Mouse (Mus musculus) midbrain, embryonic 15.5 days (tissue): ENCODE measurements at regions not wholly inside any gene's neighbourhood (a gene's known extent, or its start where the extent isn't known, plus 50 kb on each side); places are given as distances from the start of the nearest gene placed in this dataset.
A peak's percentile ranks its signal among the peaks of the same experiment; 100 is the strongest.

Experiments
- ATAC-seq: fragments of 200-750 bp; cut with Nextera tagmentation; replicated peaks from 2 replicates; pipeline ENCODE4 v1.8.0; 2017; ENCODE audit warnings: moderate TSS enrichment
- H3K27ac ChIP-seq: fragments of 300-500 bp; sonication (generic); 2 replicates; pipeline ENCODE4 v1.5.1; 2015; ENCODE audit warnings: mild to moderate bottlenecking, inconsistent platforms
- H3K27me3 ChIP-seq: fragments of 300-500 bp; sonication (generic); replicated peaks from 2 replicates; pipeline ENCODE4 v1.6.1; 2015; ENCODE audit warnings: inconsistent platforms
- H3K36me3 ChIP-seq: fragments of 300-500 bp; sonication (generic); replicated peaks from 2 replicates; pipeline ENCODE4 v1.6.1; 2015; ENCODE audit warnings: inconsistent platforms
- H3K4me1 ChIP-seq: fragments of 300-500 bp; sonication (generic); 2 replicates; pipeline ENCODE4 v1.6.1; 2015; ENCODE audit warnings: inconsistent platforms
- H3K4me2 ChIP-seq: fragments of 300-500 bp; sonication (generic); 2 replicates; pipeline ENCODE4 v1.6.1; 2015; ENCODE audit warnings: inconsistent platforms, mild to moderate bottlenecking, moderate library complexity
- H3K4me3 ChIP-seq: fragments of 300-500 bp; sonication (generic); 2 replicates; pipeline ENCODE4 v1.5.1; 2015; ENCODE audit warnings: mild to moderate bottlenecking, inconsistent platforms
- H3K9ac ChIP-seq: fragments of 300-500 bp; sonication (generic); 2 replicates; pipeline ENCODE4 v1.6.1; 2015; ENCODE audit warnings: mild to moderate bottlenecking, inconsistent platforms
- H3K9me3 ChIP-seq: fragments of 300-500 bp; sonication (generic); 2 replicates; pipeline ENCODE4 v1.6.1; 2016; ENCODE audit warnings: inconsistent platforms
- WGBS: fragments of 180-500 bp; shearing (Covaris S2); methylation state at CpG from one replicate; pipeline ENCODE4 v1.1.7; 2015; ENCODE audit warnings: mixed read lengths; 5-methylcytosine and 5-hydroxymethylcytosine counted together

DNA sequence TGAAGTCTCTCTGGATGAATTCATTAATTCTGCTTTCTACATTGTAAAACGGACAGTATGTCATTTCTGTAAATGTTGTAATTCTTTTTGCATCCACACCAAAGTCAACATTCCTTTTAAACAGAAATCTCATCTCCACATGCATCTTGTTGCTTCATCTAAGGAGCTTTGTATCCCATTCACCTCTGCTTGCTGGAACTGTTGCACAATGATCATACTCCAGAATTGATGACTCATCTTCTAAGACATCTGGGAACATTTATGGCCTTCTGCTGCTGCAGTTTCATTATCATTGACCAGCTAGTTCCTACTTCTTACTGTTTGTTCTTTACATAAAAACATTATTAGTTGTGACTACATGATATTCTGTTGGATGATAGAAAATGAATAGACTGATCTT, 1926.9 kb upstream of the Gm38303 start:
- Histone ChIP-seq H3K4me2 (no peak overlapping the region), H3K4me3 (no peak overlapping the region), H3K36me3 (no peaks in the 10 kb centered on the region), H3K27me3 (no peaks in the 10 kb centered on the region), H3K4me1 (no peaks in the 10 kb centered on the region), H3K9me3 (no peaks in the 10 kb centered on the region), H3K27ac (no peak overlapping the region), H3K9ac (no peak overlapping the region)
- ATAC-seq, result no peak
- WGBS, result 77% methylated on average over 1 of the region's 1 CpGs

DNA sequence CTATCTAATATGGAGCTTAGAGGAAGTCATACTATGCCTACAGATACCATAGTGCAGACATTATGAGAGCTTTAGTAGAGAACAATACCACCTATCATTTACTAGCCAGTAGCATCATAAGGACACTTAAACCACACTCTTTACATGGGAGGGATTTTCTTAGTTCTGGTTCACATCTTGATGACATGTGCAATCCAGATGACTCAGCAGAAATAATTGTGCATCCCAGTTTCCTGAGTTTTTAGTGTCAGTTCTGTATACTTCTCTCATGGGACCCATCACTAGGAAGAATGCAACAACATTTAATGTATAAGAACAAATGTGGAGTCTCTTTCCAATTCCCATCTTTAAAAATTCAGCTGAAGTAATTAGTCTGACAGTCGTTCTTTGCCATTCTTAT, 1922.2 kb upstream of the Gm38303 start:
- no peak for ATAC-seq
- no peak overlapping the region for H3K4me3 ChIP-seq

GRCm38 (mm10) chr3:12246145-12246544, 1910.7 kb upstream of the Gm38303 start:
- no peaks in the 10 kb centered on the region for H3K4me1 ChIP-seq
- ATAC-seq, result no peak
- no peaks in the 10 kb centered on the region for H3K36me3 ChIP-seq
- WGBS, result 93% methylated on average over 3 of the region's 3 CpGs
- H3K4me2 ChIP-seq, result no peak overlapping the region
- no peaks in the 10 kb centered on the region for H3K27me3 ChIP-seq
- no peak overlapping the region for H3K27ac ChIP-seq
- no peak overlapping the region for H3K4me3 ChIP-seq
- H3K9me3 ChIP-seq, result no peaks in the 10 kb centered on the region
- no peak overlapping the region for H3K9ac ChIP-seq

More for the DNA sequence above, 1922.2 kb upstream of the Gm38303 start:
- no peaks in the 10 kb centered on the region for H3K36me3 ChIP-seq
- H3K27ac ChIP-seq, result no peak overlapping the region
- H3K4me2 ChIP-seq, result no peak overlapping the region
- no peak overlapping the region for H3K9ac ChIP-seq
- H3K27me3 ChIP-seq, result no peaks in the 10 kb centered on the region
- H3K4me1 ChIP-seq, result no peaks in the 10 kb centered on the region
- H3K9me3 ChIP-seq, result no peaks in the 10 kb centered on the region
- 85% methylated on average over 1 of the region's 1 CpGs for WGBS

DNA sequence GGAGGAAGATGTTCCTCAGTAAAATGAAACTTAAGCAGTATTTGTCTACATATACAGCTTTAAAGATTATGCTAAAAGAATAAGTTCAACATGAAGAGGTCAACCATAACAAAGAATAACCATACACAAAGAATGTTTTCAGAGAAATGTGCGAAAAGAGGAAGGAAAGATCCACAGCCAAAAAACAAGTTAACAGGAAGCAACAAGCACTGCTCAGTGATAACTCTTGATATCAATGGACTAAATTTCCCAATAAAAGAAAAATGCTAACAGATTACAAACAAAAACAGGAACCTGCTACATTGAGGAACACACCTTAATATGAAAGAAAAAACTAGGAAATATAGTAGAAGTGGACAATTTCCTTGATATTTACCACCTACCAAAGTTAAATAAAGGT, 1905.5 kb upstream of the Gm38303 start:
- Histone ChIP-seq H3K4me2 (no peak overlapping the region), H3K4me1 (no peaks in the 10 kb centered on the region), H3K27ac (no peak overlapping the region), H3K27me3 (no peaks in the 10 kb centered on the region), H3K9me3 (no peaks in the 10 kb centered on the region), H3K4me3 (no peak overlapping the region), H3K9ac (no peak overlapping the region), H3K36me3 (no peaks in the 10 kb centered on the region)
- 78% methylated on average over 1 of the region's 1 CpGs for WGBS
- no peak for ATAC-seq

DNA sequence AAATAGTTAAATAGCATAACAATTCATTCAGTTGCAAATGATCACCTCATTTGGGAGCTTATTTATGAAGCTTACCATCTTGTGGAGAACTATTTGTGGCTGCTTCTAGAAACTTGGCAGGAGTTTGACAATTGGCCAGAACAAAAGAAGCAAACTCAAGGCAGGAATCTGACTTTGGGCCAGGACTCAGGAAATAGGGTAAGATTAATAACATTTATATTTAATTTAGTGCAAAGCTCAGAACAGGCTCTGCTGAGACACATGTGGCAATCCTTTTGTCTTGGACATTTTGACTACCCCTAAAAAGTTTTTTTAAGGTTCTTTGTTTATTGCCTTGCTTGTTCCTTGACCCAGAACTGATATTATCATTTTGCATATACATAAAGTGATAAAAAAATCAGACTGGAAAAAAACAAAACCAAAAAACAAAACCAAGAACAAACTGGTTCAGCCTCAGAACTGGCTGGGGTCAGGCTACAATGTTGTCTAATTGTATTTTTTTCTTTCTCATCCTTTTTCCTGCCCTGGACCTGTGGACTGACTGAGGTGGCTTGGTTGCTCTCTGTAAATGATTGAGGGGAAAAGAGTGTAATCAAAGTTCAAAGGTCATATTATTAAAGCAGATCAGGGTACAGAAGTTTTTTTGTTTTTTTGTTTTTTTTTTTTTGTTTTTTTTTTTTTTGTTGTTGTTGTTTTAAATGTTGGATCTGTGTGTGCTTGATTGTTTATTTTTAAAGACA, 1892.4 kb upstream of the Gm38303 start:
- no peaks in the 10 kb centered on the region for H3K27me3 ChIP-seq
- no peak for ATAC-seq

GRCm38 (mm10) chr3:12226816-12227215, 1891.3 kb upstream of the Gm38303 start:
- H3K4me3 ChIP-seq, result no peak overlapping the region
- H3K27ac ChIP-seq, result no peak overlapping the region
- H3K36me3 ChIP-seq, result no peaks in the 10 kb centered on the region
- no peak overlapping the region for H3K4me2 ChIP-seq
- no peaks in the 10 kb centered on the region for H3K4me1 ChIP-seq
- H3K27me3 ChIP-seq, result no peaks in the 10 kb centered on the region
- 91% methylated on average over 3 of the region's 3 CpGs for WGBS
- no peak for ATAC-seq
- no peak overlapping the region for H3K9ac ChIP-seq
- H3K9me3 ChIP-seq, result no peaks in the 10 kb centered on the region

More for the DNA sequence above, 1892.4 kb upstream of the Gm38303 start:
- Histone ChIP-seq H3K9ac (no peak overlapping the region), H3K36me3 (no peaks in the 10 kb centered on the region), H3K4me3 (no peak overlapping the region), H3K4me2 (no peak overlapping the region), H3K4me1 (no peaks in the 10 kb centered on the region), H3K27ac (no peak overlapping the region), H3K9me3 (no peaks in the 10 kb centered on the region)

- H3K4me3 ChIP-seq, result no peak overlapping the region
- no peak for ATAC-seq
- H3K4me1 ChIP-seq, result no peaks in the 10 kb centered on the region
These were observed 1889.4 kb upstream of the Gm38303 start for GRCm38 (mm10) chr3:12224851-12225250.

DNA sequence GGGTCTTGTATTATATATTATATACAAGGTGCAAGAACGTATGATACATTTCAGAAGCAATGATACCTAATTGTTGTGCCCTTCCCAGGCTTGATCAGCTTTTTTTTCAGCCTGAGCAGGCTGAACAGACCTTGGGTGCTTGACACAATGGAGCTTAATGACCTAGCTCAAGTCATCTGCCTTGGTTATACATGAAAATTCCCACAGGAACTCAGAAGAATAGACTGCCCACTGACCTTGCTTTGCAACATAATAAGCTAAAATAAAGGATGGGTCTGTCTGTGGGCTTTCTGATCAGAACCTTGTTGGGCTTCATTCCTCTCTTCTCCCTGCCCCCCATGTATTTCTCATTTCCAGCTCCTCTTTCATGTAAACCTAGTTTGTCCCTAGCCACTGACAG, 1880.6 kb upstream of the Gm38303 start:
- Histone ChIP-seq H3K9me3 (no peaks in the 10 kb centered on the region), H3K36me3 (no peaks in the 10 kb centered on the region), H3K27me3 (no peaks in the 10 kb centered on the region), H3K9ac (no peak overlapping the region), H3K4me1 (no peaks in the 10 kb centered on the region), H3K27ac (no peak overlapping the region), H3K4me3 (no peak overlapping the region), H3K4me2 (no peak overlapping the region)
- ATAC-seq, result no peak
- 74% methylated on average over 1 of the region's 1 CpGs for WGBS

More at GRCm38 (mm10) chr3:12224851-12225250, 1889.4 kb upstream of the Gm38303 start:
- Histone ChIP-seq H3K9ac (no peak overlapping the region), H3K27ac (no peak overlapping the region), H3K9me3 (no peaks in the 10 kb centered on the region), H3K4me2 (no peak overlapping the region), H3K36me3 (no peaks in the 10 kb centered on the region), H3K27me3 (no peaks in the 10 kb centered on the region)

DNA sequence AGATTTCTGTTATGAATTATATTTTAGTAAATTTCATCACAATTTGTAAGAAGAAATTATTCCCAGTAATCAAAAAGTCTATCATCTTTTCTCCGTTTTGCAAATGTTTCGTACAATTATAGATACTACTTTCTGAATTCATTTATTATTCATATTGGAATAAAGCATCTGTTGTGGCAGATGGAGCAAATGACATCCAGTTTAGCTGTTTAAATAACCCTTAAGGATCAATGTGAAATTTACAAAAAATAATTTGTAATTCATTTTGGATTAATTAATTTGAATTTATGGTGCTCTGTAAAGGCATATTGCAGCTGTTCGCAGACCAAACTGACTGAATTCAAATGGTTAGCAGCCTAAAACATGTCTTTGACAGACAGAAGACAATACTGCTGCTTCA, 1879.3 kb upstream of the Gm38303 start:
- 84% methylated on average over 3 of the region's 3 CpGs for WGBS
- Histone ChIP-seq H3K4me3 (no peak overlapping the region), H3K4me1 (no peaks in the 10 kb centered on the region), H3K36me3 (no peaks in the 10 kb centered on the region), H3K9me3 (no peaks in the 10 kb centered on the region), H3K9ac (no peak overlapping the region), H3K4me2 (no peak overlapping the region), H3K27me3 (no peaks in the 10 kb centered on the region), H3K27ac (no peak overlapping the region)
- ATAC-seq, result no peak

DNA sequence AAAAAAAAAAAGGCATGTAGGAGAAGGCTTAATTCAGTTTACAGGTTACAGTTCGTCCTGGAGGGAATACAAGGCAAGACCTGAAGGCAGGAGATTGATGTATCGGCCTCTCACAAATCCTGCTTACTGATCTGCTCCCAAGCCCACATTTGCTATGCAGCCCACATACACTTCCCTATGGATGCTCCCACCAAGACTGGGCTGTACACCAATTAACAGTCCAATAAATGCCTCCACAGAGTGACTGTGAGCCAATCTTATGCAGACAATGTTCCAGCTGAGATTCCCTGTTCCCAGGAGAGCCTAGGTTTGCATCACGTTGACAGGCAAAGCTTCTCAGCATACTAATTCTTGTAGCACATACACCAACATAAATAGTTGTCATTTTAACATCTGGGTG, 1837.9 kb upstream of the Gm38303 start:
- Histone ChIP-seq H3K4me3 (no peak overlapping the region), H3K9me3 (no peaks in the 10 kb centered on the region), H3K4me2 (no peak overlapping the region), H3K27ac (no peak overlapping the region), H3K4me1 (no peaks in the 10 kb centered on the region), H3K9ac (no peak overlapping the region), H3K27me3 (no peaks in the 10 kb centered on the region), H3K36me3 (no peaks in the 10 kb centered on the region)
- 50% methylated on average over 3 of the region's 3 CpGs for WGBS
- ATAC-seq, result peak; percentile 80

DNA sequence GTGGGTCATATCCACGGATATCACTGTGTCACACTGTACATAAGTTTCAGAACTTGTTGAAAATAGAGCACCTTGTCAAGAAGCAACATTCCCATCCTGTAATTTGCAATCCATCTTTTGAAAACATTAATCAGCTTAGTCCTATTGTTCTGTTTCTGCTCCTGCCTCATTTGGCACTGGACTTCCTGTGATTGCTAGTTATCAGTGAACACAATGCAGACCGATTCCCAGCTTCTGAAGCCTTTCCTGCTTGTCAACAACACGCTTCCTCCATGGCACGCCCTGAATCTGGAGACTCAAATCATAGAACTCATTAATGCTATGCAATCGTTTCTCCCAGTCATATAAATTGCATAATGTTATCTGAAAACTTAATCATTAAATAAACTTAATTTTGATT, 1815.8 kb upstream of the Gm38303 start:
- no peak for ATAC-seq
- Histone ChIP-seq H3K9ac (no peak overlapping the region), H3K4me3 (no peak overlapping the region)

More for the DNA sequence above, 1815.8 kb upstream of the Gm38303 start:
- WGBS, result 76% methylated on average over 5 of the region's 5 CpGs
- no peaks in the 10 kb centered on the region for H3K4me1 ChIP-seq
- H3K36me3 ChIP-seq, result no peaks in the 10 kb centered on the region
- no peaks in the 10 kb centered on the region for H3K27me3 ChIP-seq
- H3K4me2 ChIP-seq, result no peak overlapping the region
- H3K9me3 ChIP-seq, result no peaks in the 10 kb centered on the region
- no peak overlapping the region for H3K27ac ChIP-seq
